Mouse (Mus musculus): Measurements from ENCODE around the gene Fau. TPM values are rescaled to one million over a fixed set of nuclear protein-coding genes. Genes with fewer than 3 reads are reported as not detected.

Fau gene
- polyA plus RNA-seq (2012; rRNA removed) = 2,067 and 2,719 TPM in 2 replicates

DNA sequence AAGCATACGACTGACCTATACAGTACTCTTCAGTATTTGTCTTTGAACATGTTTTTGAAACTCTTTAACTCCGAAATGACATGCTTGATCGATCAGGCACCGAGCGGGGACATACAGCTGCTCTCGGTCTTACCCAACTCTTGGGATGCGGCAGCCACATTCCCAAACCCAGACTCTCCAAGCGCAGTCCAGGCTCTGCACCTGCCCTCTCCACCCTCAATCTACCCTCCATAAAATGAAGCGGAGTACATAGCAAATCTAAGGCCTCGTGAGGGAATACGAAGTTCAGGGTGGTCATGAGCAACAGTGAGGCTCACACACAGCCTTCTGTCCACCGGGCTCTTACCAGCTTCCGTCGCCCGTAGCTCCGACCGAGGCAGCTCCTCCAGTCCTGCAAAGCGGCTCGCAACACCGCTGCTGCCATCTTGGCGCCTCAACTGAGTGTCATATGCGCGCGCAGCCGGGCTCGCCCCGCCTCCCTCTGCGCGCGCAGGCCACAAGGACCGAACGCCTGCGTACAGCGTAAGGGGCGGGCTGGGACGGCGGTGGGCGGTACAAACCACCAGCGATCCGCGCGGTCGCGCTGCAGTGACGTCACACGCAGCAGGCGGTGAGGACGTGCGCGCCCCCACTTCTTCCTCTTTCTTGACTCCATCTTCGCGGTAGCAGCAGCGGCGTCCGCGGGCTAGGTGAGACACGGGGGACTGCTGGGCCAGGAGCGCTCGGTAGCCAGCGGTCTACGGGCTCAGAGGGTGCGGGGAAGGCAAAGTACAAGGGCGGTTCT is at the start of gene Fau, which contains the start of gene Mrpl49:
Gene Fau (plus strand): TSS at position 532 of the 784 bp plus-strand sequence.
Gene Mrpl49 (minus strand): TSS at position 473 of the 784 bp plus-strand sequence.

DNA sequence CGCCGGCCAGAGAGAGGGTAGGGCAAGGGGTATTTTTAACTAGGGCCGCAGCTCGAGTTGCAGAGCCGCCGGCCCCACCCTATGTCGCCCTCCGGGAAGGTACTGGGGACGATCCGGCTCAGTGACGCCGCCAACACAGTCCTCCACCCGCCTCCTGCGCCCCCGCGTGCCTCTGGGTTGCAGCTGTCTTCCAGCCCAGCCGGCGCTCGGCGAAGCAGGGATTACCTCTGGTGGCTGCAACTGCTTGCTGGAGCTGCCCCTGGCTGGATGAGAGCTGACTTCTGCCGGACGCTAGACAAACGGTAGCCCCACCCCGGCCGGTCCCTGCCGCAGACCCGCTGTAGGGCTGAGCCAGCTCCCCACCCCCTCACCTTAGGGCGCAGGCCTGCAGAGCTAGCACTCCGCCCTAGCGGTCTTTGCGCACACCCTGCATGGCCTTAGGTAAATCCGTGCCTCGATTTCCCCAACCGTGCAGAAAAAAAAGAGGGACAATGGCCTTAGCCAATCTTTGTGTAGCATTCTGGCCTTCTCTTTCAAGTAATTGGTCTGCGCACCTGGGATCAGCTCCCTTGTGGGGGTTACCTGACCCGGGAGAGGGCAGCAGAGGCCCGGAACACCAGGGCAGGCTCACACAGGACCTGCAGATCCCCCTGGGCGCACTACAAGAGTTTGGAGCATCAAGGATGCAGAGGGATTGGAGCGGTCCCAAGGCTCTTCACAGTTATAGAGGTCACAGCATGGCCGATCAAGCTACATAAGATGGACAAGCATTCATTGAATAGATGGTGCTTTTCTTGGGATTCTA is 41.9 kb upstream of the Fau start, which contains the start of gene Capn1:
Gene Capn1 (minus strand): TSS at position 387 of the 805 bp plus-strand sequence.

DNA sequence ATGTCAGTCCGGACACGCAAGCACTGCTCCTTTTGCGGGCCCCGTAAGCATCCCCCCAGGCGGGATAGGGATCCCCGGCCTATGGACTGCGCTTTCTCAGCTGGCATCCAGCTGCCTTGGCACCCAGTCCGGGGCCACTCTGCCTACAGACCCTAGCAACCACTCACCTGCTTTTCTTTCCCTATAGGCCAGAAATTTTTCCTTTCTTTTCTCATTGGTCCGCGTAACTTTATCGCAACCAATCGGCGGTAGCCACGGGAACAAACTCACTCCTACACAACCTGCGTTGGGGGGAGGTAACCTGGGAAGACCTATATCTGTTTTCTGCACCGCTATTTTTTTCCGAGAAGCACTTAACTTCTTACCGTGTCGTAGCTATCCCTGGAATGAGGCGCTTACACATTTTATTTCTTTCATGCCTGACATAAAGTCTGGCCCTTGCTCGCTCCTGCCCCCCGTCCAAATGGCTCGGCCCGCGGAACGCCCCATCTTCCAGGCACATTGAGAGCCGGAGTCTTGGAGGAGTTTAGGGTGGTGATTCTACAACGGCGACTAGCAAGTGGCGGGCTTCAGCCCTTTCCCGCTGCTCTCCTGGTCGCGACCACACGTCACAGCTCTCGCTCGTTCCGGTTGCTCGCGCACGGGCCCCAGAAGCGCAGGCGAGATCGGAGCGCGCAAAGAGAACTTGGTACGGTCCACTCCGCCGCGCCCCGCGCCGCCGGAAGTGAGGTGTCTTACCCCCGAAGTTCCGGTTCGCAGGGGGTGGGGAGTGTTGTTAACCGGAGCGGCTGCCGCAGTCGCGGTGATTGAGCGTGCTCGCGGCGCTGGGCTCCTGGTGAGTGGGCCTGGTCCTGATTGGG is 11.1 kb upstream of the Fau start, which contains the start of gene Syvn1:
Gene Syvn1 (plus strand): TSS at position 283 of the 860 bp plus-strand sequence.

DNA sequence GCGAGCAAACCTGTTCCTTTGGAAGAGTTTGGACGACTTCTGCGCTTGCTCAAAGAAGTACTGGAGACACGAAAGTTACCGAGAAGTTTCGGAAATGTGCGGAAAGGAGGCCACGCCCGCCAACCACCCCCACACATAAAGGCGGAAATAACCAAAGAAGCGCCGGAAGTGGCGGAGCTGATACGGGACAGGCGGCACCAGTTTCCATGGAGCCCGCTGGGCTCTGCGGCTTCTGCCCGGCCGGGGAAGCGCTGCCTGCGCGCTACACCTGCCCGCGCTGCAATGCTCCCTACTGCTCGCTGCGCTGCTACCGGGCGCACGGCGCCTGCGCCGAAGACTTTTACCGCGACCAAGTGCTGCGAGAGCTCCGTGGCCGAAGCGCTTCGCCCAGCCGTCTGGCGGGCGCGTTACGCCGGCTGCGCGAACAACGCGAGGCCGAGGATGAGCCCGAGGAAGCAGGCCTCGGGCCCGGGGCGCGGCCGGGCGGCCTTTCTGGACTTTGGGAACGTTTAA is 3.4 kb downstream of the Fau start, which contains the start of gene Znhit2:
Gene Znhit2 (plus strand): TSS at position 172 of the 513 bp plus-strand sequence.

DNA sequence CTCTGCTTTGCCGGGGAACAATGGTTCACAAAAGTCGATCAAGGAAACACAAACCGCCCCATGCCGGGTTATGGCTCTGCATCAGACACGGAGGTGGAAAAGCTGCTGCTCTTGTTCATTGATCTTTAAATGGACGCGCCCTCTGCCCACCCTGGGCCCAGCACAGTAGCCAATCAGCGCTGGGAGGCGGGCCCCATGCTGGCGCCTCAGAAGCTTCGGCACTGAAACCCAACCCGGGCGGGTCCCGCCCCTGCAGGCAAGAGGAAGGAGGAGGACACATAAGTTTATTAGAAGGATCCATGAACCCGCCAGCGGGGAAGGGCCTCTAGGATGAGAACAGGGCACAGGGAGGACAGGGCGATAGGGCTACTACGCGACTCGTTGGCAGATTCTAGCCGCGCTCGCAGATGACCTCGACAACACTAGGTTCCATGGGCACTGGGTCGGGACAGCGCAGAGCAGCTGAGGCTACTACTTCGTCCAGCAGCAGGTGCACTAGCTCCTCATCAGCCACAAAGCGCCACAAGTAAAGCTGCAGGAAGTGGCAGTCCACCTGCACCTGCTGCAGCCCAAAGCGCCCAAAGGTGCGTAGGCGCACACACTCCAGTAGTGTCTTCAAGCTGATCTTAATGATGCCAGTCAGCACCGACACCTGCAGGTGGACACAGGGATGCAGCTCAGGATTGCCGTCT is 10.2 kb downstream of the Fau start, which contains the start of gene Tm7sf2:
Gene Tm7sf2 (minus strand): TSS at position 650 of the 692 bp plus-strand sequence.

DNA sequence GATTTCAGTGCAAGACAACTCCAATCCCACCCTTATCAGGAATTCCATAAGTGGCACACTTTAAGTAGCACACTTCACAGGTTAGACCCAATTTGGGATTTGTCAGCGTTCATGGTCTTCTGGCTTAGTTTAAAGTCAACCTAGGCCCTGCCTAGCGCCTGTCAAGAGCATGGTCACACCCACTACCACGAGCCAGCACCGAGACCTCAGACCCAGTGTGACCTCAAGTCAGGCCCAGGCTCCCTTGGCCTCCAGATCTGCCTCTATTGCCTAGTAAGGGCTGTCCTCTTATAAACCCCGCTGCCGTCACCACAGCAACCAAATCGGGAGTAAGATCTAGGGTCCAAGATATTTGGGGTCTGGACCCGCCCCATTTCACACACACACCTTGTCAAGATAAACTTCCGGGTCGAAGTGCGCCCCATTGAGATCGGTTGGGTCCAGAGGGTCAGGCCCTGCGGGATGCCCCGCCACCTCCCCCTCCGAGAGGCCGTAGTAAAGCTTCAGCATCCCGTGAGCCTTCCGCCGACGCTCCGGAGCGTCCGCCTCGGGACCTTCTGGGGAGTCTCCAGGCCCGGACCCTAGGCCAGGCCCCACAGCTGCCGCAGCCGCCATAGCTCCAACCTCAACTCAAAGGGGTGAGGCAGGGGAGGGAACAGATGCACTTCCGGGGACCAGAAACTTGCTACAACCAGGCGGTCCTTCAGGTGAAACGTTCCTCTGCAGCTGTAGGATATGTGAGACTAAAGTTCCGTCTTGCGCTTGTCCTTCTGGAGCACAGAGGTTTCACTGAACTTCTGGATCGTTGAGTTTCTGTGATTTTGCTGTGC is 19.1 kb downstream of the Fau start, which contains the start of gene Vps51:
Gene Vps51 (minus strand): TSS at position 668 of the 830 bp plus-strand sequence.

DNA sequence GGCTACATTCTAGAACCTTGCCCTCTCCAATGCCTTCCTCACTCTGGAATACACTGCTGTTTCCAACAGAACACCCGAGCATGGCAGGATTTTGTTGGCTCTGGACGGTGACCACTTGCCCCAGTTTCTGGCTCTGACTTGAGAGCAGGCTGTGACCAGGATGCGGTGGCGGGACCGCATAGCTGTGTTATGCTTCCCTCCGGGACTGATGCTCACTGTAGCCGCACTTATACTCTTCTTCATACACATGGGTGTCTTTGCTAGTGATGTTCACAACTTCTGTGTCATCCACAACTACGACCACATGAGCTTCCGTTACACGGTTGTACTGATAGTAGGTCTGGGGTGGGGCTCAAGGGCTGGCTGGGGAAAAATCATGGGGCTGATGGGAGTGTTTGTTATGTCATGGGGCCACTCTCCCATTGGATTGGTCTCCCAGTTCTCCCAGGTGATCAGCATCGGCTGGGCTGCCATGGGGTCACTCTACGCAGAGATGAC is 22.4 kb downstream of the Fau start, which contains the start of gene Tmem262:
Gene Tmem262 (plus strand): TSS at position 51 of the 498 bp plus-strand sequence.

DNA sequence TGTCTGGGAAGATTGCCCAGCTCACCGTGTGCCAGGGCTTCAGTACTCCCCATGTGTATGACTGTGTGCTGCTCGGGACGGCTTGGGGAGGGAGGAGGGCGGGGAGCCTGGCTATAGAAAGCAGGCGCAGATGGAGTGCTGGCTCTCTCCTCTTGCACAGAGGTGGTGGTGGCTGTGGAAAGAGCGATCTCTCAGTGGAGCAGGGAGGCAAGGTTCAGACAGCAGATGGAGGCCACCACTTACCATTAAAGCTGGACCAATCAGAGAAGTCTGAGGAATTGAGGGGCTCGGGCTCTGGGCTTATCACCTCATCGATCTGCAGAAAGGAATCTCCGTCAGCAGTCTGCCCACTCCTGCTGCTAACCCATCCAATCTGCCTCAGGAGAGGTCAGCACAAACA is 24.5 kb downstream of the Fau start, which contains the start of gene Gm28374:
Gene Gm28374 (minus strand): TSS at position 101 of the 400 bp plus-strand sequence.

DNA sequence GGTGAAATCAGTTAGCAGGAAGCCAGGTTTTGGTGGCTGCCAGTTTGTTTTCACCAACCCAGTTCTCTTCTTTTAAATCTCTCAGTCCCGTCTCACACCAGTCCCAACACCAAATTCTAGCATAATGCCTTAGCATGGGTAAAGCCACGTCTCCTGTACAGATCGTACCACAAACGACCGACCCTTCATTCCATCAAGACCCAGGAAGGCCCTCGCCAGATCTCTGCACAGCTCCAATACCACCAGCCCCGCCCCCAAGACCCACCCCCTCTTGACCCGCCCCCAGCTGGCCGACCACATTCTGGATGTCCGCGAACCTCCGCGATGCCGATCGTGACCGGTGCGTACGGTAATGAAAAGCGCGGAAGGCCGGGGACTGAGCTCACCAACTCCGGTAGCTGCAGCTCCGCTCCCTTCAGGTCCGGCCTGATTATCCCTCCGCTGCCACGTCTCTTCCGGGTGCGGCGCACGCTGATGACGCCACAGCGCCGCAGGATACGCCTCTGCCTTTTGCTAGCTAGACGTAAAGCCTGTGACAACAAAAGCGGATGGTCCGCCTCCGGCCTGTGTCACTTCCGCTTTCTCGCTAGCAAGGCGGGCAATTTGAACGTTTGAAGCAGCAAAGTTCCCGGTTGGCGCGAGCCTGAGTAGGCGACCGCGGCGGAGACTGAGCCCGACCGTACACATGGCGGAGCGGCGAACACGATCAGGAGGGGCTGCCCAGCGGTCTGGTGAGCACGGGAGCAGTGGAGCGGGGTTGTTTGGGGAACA is 27.0 kb downstream of the Fau start, which contains the start of the genes Zfpl1 and Cdca5:
Gene Zfpl1 (minus strand): TSS at position 479 of the 771 bp plus-strand sequence.
Gene Cdca5 (plus strand): TSS at position 506 of the 771 bp plus-strand sequence.

DNA sequence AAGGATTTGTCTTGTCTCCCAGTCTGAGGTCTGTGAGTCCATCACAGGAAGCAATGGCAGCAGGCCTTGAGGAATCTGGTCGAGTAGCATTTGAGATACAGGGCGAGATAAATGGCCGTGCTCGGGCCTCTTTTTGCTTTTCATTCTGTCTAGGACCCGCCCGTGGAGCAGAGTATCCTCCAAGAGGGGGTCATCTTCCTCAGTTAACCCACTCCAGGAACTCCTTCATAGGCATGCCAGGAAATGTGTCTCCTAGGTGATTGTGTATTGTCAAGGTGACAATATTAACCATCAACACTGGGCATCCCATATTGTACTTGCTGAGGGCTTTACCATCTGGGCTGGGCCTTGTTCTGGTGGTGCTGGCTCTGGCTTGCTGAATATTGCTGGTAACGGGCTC is 36.5 kb downstream of the Fau start, which contains the start of gene AC131692.1:
Gene AC131692.1 (plus strand): TSS at position 301 of the 400 bp plus-strand sequence.

DNA sequence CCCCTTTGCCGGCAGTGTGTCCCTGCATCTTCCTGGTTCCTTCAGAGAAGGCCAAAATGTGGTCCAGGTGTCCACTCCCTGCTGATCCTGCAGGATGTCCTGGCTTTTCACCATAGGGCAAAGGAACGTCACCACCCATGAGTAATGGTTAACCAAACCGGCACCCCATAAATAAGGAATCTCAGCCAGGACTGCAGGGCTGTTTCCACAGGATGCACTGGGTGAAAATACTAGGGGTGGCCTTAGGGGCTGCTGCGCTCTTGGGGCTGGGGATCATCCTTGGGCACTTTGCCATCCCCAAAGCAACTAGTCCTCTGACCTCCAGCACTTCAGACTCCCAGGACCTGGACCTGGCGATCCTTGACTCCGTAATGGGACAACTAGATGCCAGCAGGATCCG is 47.9 kb downstream of the Fau start, which contains the start of gene Naaladl1:
Gene Naaladl1 (plus strand): TSS at position 197 of the 400 bp plus-strand sequence.

Other genes starting within 250 kb of the Fau start
- 28.5 and 32.7 TPM in 2 replicates for gene Frmd8, start 182.6 kb upstream of the Fau start, polyA plus RNA-seq (2012; rRNA removed)
- gene Slc25a45, start 180.0 kb upstream of the Fau start, polyA plus RNA-seq (2012; rRNA removed) = 16.3 and 25.9 TPM in 2 replicates
- gene Tigd3, start 163.7 kb upstream of the Fau start, polyA plus RNA-seq (2012; rRNA removed) = 0.72 and 0.84 TPM in 2 replicates
- 104 and 124 TPM in 2 replicates for gene Dpf2, start 144.8 kb upstream of the Fau start, polyA plus RNA-seq (2012; rRNA removed)
- gene Cdc42ep2, start 133.0 kb upstream of the Fau start, polyA plus RNA-seq (2012; rRNA removed) = 8.6 and 9.2 TPM in 2 replicates
- 29.1 and 51.7 TPM in 2 replicates for gene Pola2, start 93.6 kb upstream of the Fau start, polyA plus RNA-seq (2012; rRNA removed)
- gene Slc22a20, start 71.7 kb upstream of the Fau start, polyA plus RNA-seq (2012; rRNA removed) = not detected in 2 replicates
- gene Capn1, start 41.9 kb upstream of the Fau start, polyA plus RNA-seq (2012; rRNA removed) = 43.3 and 43.5 TPM in 2 replicates
- 67.4 and 71.4 TPM in 2 replicates for gene Syvn1, start 11.3 kb upstream of the Fau start, polyA plus RNA-seq (2012; rRNA removed)
- 18.5 and 22.7 TPM in 2 replicates for gene Mrpl49, start 59 bp upstream of the Fau start, polyA plus RNA-seq (2012; rRNA removed)
- gene Znhit2, start 3.3 kb downstream of the Fau start, polyA plus RNA-seq (2012; rRNA removed) = 98.8 and 129 TPM in 2 replicates
- gene Tm7sf2, start 10.5 kb downstream of the Fau start, polyA plus RNA-seq (2012; rRNA removed) = 64.3 and 73.1 TPM in 2 replicates
- 102 and 114 TPM in 2 replicates for gene Vps51, start 19.4 kb downstream of the Fau start, polyA plus RNA-seq (2012; rRNA removed)
- not detected in 2 replicates for gene Tmem262, start 22.2 kb downstream of the Fau start, polyA plus RNA-seq (2012; rRNA removed)
- 0.52 and 0.77 TPM in 2 replicates for gene Gm28374, start 24.4 kb downstream of the Fau start, polyA plus RNA-seq (2012; rRNA removed)
- gene Zfpl1, start 27.1 kb downstream of the Fau start, polyA plus RNA-seq (2012; rRNA removed) = 107 and 147 TPM in 2 replicates
- 5.0 and 7.6 TPM in 2 replicates for gene Cdca5, start 27.1 kb downstream of the Fau start, polyA plus RNA-seq (2012; rRNA removed)
- gene AC131692.1, start 36.6 kb downstream of the Fau start, polyA plus RNA-seq (2012; rRNA removed) = not detected in 2 replicates
- gene Naaladl1, start 47.9 kb downstream of the Fau start, polyA plus RNA-seq (2012; rRNA removed) = 0.57 and 0.89 TPM in 2 replicates
- gene Sac3d1, start 60.8 kb downstream of the Fau start, polyA plus RNA-seq (2012; rRNA removed) = 95.3 and 147 TPM in 2 replicates
- gene Snx15, start 70.5 kb downstream of the Fau start, polyA plus RNA-seq (2012; rRNA removed) = 30.1 and 33.9 TPM in 2 replicates
- 5.3 and 8.6 TPM in 2 replicates for gene Batf2, start 83.1 kb downstream of the Fau start, polyA plus RNA-seq (2012; rRNA removed)
- gene Arl2, start 83.7 kb downstream of the Fau start, polyA plus RNA-seq (2012; rRNA removed) = 157 and 174 TPM in 2 replicates
- gene Majin, start 126.5 kb downstream of the Fau start, polyA plus RNA-seq (2012; rRNA removed) = 0.44 and 0.75 TPM in 2 replicates
- 58.5 and 77.5 TPM in 2 replicates for gene Gpha2, start 168.5 kb downstream of the Fau start, polyA plus RNA-seq (2012; rRNA removed)
- 108 and 236 TPM in 2 replicates for gene Ppp2r5b, start 178.0 kb downstream of the Fau start, polyA plus RNA-seq (2012; rRNA removed)
- 59.3 and 62.5 TPM in 2 replicates for gene Atg2a, start 183.8 kb downstream of the Fau start, polyA plus RNA-seq (2012; rRNA removed)
- gene Ehd1, start 218.9 kb downstream of the Fau start, polyA plus RNA-seq (2012; rRNA removed) = 255 and 442 TPM in 2 replicates
- 22.0 and 23.7 TPM in 2 replicates for gene Cdc42bpg, start 248.6 kb downstream of the Fau start, polyA plus RNA-seq (2012; rRNA removed)

All from ovary, adult 2 months (tissue).